Mouse (Mus musculus) kidney, embryonic 16.5 days (tissue): ENCODE measurements around the gene Pde1b. TPM values are rescaled to one million over a fixed set of nuclear protein-coding genes. Genes with fewer than 3 reads are reported as not detected.

Experiments
- ATAC-seq: fragments of 200-750 bp; cut with Nextera tagmentation; 2 replicates; pipeline ENCODE4 v1.8.0; 2017; ENCODE audit warnings: moderate TSS enrichment; ENCODE audit not compliant: low FRiP score, low TSS enrichment
- H3K27ac ChIP-seq: fragments of 300-500 bp; sonication (generic); 2 replicates; pipeline ENCODE4 v1.5.1; 2014; ENCODE audit warnings: low read length
- H3K27me3 ChIP-seq: fragments of 300-500 bp; sonication (generic); 2 replicates; pipeline ENCODE4 v1.6.1; 2014; ENCODE audit warnings: low read length, control low read depth, mixed read lengths; ENCODE audit not compliant: insufficient read depth
- H3K36me3 ChIP-seq: fragments of 300-500 bp; sonication (generic); 2 replicates; pipeline ENCODE4 v1.6.1; 2014; ENCODE audit warnings: low read length, control low read depth, mixed read lengths; ENCODE audit not compliant: insufficient read depth
- H3K4me1 ChIP-seq: fragments of 300-500 bp; sonication (generic); 2 replicates; pipeline ENCODE4 v1.6.1; 2014; ENCODE audit warnings: low read length, control low read depth, mixed read lengths; ENCODE audit not compliant: insufficient read depth
- H3K4me2 ChIP-seq: fragments of 300-500 bp; sonication (generic); replicated peaks from 2 replicates; pipeline ENCODE4 v1.6.1; 2014; ENCODE audit warnings: low read depth, low read length
- H3K4me3 ChIP-seq: fragments of 300-500 bp; sonication (generic); 2 replicates; pipeline ENCODE4 v1.5.1; 2014; ENCODE audit warnings: mild to moderate bottlenecking, low read length
- H3K9ac ChIP-seq: fragments of 300-500 bp; sonication (generic); replicated peaks from 2 replicates; pipeline ENCODE4 v1.6.1; 2014; ENCODE audit warnings: low read length
- H3K9me3 ChIP-seq: fragments of 300-500 bp; sonication (generic); 2 replicates; pipeline ENCODE4 v1.6.1; 2016; ENCODE audit warnings: low read length, control low read depth
- WGBS: fragments of 180-500 bp; shearing (Covaris S2); extraction: QIAGEN DNeasy Blood & Tissue Kit; methylation state at CpG from one replicate; pipeline ENCODE4 v1.1.7; 2014; 5-methylcytosine and 5-hydroxymethylcytosine counted together
- polyA plus RNA-seq: library from polyadenylated mRNA; unstranded; fragments of >200 nt; fragmentation: Nextera tagmentation; extraction: Ambion mirVana; gene quantifications from 2 replicates; pipeline ENCODE4 v1.2.1, GENCODE M21; 2015

The Pde1b gene
- polyA plus RNA-seq, 1 experiment from 2014 or later, result 4.7 TPM

- H3K9ac ChIP-seq, result peak overlapping the region; percentile 69
- no peaks in the 10 kb centered on the region for H3K9me3 ChIP-seq
- peak overlapping the region; percentile 58 for H3K4me3 ChIP-seq
- H3K27me3 ChIP-seq, result peaks cover 24% of the 10 kb centered on the region
- H3K4me2 ChIP-seq, result peak overlapping the region; percentile 91
- peak; percentile 60 for ATAC-seq
- H3K36me3 ChIP-seq, result no peaks in the 10 kb centered on the region
- WGBS, result 1% methylated on average over 15 of the region's 15 CpGs
- peaks cover 13% of the 10 kb centered on the region; the same call in 1 of the 2 replicates for H3K4me1 ChIP-seq
- no peak overlapping the region for H3K27ac ChIP-seq
These were observed 392 bp downstream of the Pde1b start for GRCm38 (mm10) chr15:103503251-103503600.

DNA sequence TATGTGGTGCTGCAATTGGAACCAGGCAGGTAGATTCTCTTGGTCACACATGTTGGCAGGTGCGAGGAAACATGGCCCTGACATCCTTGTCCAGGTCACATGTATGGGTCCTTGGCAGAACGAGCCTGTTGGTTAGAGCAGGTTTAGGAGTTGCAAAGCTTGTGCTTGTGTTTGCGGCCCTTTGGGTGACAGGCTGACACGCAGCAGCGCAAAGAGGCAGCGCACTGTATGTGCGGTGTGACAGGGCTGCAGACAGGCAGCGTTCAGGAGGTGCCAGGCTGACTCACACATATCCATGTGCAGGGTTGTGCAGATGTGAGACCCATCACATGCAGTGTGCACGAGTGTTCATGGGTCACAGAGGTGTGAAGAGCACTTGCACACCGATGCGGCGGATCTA lies 826 bp downstream of the Pde1b start:
- Histone ChIP-seq H3K36me3 (no peaks in the 10 kb centered on the region), H3K4me2 (peak overlapping the region; percentile 91), H3K4me3 (peak overlapping the region; percentile 58), H3K9ac (no peak overlapping the region), H3K9me3 (no peaks in the 10 kb centered on the region), H3K27ac (no peak overlapping the region), H3K4me1 (peaks cover 10% of the 10 kb centered on the region; the same call in 1 of the 2 replicates), H3K27me3 (peaks cover 24% of the 10 kb centered on the region)
- no peak for ATAC-seq
- 42% methylated on average over 12 of the region's 12 CpGs for WGBS

GRCm38 (mm10) chr15:103509317-103509716 lies 6.5 kb downstream of the Pde1b start:
- Histone ChIP-seq H3K4me3 (no peak overlapping the region), H3K9me3 (no peaks in the 10 kb centered on the region), H3K4me2 (no peak overlapping the region), H3K9ac (no peak overlapping the region), H3K4me1 (0 out of 2 replicates have a peak, but pooled peaks cover 5% of the 10 kb centered on the region), H3K27me3 (peaks cover 7% of the 10 kb centered on the region), H3K27ac (no peak overlapping the region), H3K36me3 (no peaks in the 10 kb centered on the region)
- ATAC-seq, result no peak
- WGBS, result 62% methylated on average over 3 of the region's 3 CpGs

- H3K9me3 ChIP-seq, result no peaks in the 10 kb centered on the region
- H3K36me3 ChIP-seq, result no peaks in the 10 kb centered on the region
- no peak overlapping the region for H3K27ac ChIP-seq
- H3K27me3 ChIP-seq, result no peaks in the 10 kb centered on the region
- no peak for ATAC-seq
- no peak overlapping the region for H3K4me3 ChIP-seq
- H3K4me1 ChIP-seq, result 0 out of 2 replicates have a peak, but pooled peaks cover 5% of the 10 kb centered on the region
- 53% methylated on average over 1 of the region's 1 CpGs for WGBS
- no peak overlapping the region for H3K9ac ChIP-seq
- H3K4me2 ChIP-seq, result no peak overlapping the region
These were observed 8.8 kb downstream of the Pde1b start for GRCm38 (mm10) chr15:103511652-103512051.

GRCm38 (mm10) chr15:103513621-103514031 lies 10.8 kb downstream of the Pde1b start:
- 0 out of 2 replicates have a peak, but pooled peaks have one; percentile 39 for ATAC-seq
- peak overlapping the region; percentile 48 for H3K4me3 ChIP-seq

GRCm38 (mm10) chr15:103514119-103514518 lies 11.3 kb downstream of the Pde1b start:
- 3% methylated on average over 10 of the region's 10 CpGs for WGBS
- peaks cover 17% of the 10 kb centered on the region for H3K4me1 ChIP-seq
- peak overlapping the region; percentile 48 for H3K4me3 ChIP-seq
- peak overlapping the region; percentile 67 for H3K4me2 ChIP-seq
- H3K9ac ChIP-seq, result peak overlapping the region; percentile 67; the same call in 1 of the 2 replicates
- peak; percentile 96 for ATAC-seq
- H3K27me3 ChIP-seq, result no peaks in the 10 kb centered on the region
- H3K9me3 ChIP-seq, result no peaks in the 10 kb centered on the region
- H3K27ac ChIP-seq, result no peak overlapping the region
- H3K36me3 ChIP-seq, result no peaks in the 10 kb centered on the region

More at GRCm38 (mm10) chr15:103513621-103514031, 10.8 kb downstream of the Pde1b start:
- Histone ChIP-seq H3K4me2 (peak overlapping the region; percentile 67), H3K9me3 (no peaks in the 10 kb centered on the region), H3K36me3 (no peaks in the 10 kb centered on the region), H3K4me1 (peaks cover 12% of the 10 kb centered on the region), H3K9ac (peak overlapping the region; percentile 7; the same call in 1 of the 2 replicates), H3K27me3 (no peaks in the 10 kb centered on the region), H3K27ac (no peak overlapping the region)
- WGBS, result 5% methylated on average over 7 of the region's 7 CpGs

- Histone ChIP-seq H3K27ac (no peak overlapping the region), H3K9me3 (no peaks in the 10 kb centered on the region), H3K9ac (no peak overlapping the region), H3K4me3 (no peak overlapping the region), H3K36me3 (no peaks in the 10 kb centered on the region), H3K27me3 (no peaks in the 10 kb centered on the region), H3K4me1 (peaks cover 23% of the 10 kb centered on the region), H3K4me2 (no peak overlapping the region)
- 46% methylated on average over 3 of the region's 3 CpGs for WGBS
- no peak for ATAC-seq
These were observed 12.1 kb downstream of the Pde1b start for GRCm38 (mm10) chr15:103514914-103515313.

DNA sequence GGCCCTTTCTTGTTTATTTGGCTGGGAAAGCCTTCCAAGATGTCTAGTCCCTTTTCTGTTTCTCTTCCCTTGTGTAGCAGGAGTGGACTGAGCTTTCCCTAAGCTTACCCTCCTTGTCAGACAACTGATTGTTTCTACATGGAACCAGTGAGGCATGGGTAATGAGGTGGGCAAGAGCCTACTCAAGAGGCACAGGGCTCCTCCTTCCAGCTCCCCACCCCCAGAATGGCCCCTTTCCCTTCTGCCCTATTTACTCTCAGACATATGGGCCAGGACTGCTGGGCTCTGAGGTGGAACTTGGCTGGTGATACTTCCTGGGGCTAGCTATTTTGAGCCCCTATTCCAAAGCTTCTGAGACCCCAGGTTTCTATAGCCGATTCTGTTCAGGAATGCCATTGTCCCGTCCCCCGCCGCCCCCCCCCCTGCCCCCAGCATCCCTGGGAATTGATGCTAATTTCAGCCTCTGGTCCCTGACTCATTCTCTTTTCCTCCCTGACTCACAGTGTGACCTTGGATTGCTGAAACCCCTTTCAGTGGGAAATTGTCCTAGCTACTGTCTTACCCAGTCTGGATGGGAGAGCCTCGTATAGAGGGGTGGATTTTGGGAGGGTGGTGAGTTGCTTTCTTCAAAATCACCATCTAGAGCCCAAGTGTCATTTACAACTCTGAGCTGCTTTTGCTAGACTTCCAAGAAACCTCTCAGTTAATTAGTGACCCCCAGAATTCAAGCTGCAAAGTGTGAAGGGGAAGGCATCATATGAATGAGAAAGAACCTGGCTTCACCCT lies 16.0 kb downstream of the Pde1b start:
- H3K9me3 ChIP-seq, result no peaks in the 10 kb centered on the region
- no peak overlapping the region for H3K27ac ChIP-seq
- H3K27me3 ChIP-seq, result no peaks in the 10 kb centered on the region
- no peak overlapping the region for H3K4me3 ChIP-seq
- H3K4me1 ChIP-seq, result peaks cover 26% of the 10 kb centered on the region
- no peaks in the 10 kb centered on the region for H3K36me3 ChIP-seq
- no peak overlapping the region for H3K4me2 ChIP-seq
- H3K9ac ChIP-seq, result no peak overlapping the region
- 5% methylated on average over 5 of the region's 5 CpGs for WGBS
- ATAC-seq, result 0 out of 2 replicates have a peak, but pooled peaks have one; percentile 4

DNA sequence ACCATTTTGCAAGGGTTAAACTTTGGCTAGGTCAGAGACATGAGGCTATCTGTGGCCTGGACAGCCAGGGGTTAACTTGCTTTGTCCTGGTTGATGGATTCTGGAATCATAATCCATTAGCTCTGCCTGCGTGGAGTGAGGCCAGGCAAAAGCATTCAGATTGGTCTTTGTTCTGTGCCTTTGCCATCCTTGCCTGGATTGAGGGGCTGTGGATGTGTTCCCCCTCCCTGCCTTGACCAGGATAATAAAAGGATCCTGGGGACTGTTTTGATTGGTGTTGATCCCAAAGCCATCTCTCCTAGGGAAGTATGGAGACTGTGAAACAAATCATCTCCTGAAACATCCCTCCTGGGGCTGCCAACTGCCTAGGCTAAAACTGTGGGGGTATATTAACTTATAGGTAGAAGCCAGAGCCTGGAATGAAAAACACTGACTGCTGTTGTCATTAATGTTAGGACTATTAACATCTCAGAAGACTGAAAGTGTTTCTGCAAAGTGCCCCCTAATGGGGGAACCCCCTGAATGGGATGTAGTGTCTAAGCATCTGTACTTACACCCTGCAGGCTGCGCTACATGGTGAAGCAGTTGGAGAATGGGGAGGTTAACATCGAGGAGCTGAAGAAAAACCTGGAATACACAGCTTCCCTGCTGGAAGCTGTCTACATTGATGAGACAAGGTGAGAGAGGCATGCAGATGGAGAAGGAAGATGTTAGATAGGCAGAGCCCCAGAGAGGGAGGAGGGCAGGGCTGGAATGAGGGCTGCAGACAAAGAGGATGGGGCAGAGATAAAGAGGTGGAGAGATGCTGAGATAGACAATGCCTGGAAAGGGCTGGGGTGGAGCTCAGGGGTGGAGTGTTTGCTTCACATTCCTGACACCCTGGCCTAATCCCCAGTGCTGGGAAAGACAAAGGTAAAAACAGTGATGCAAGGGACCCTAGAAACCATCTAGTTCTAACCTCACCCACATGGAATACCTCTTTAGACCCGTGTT lies 16.8 kb downstream of the Pde1b start:
- Histone ChIP-seq H3K4me1 (peaks cover 23% of the 10 kb centered on the region), H3K4me2 (no peak overlapping the region), H3K9me3 (no peaks in the 10 kb centered on the region), H3K27ac (no peak overlapping the region), H3K4me3 (no peak overlapping the region), H3K27me3 (no peaks in the 10 kb centered on the region), H3K9ac (no peak overlapping the region), H3K36me3 (no peaks in the 10 kb centered on the region)
- no peak for ATAC-seq
- 30% methylated on average over 4 of the region's 4 CpGs for WGBS
